Mouse (Mus musculus) gastrocnemius, postnatal 14 days (tissue): ENCODE measurements around the gene Ubl7. TPM values are rescaled to one million over a fixed set of nuclear protein-coding genes. Genes with fewer than 3 reads are reported as not detected.

Experiments used
- DNase-seq: peaks from one replicate; pipeline ENCODE4 v3.0.0; 2021; ENCODE audit warnings: mixed read lengths
- intact Hi-C: fragments of 180-260 bp; cut with DNase I; formaldehyde crosslinking; loops from one replicate; pipeline ENCODE4 v1.15.1; 2025; ENCODE audit warnings: low total_unique reads
- total RNA-seq, 2 experiments: library from RNA; stranded (reverse); gene quantifications; 2 replicates each; pipeline ENCODE4 v1.2.3; 2021

The Ubl7 gene
- total RNA-seq, 2 experiments from 2014 or later = 52.3 to 55.3 TPM

GRCm38 (mm10) chr9:57974221-57974620, 63.4 kb downstream of the Ubl7 start:
- intact Hi-C loops = no loop called here
- no peak for DNase-seq

GRCm38 (mm10) chr9:57975200-57975821, 64.5 kb downstream of the Ubl7 start:
- no peak for DNase-seq
- intact Hi-C loops = no loop called here

- DNase-seq = no peak
- intact Hi-C loops = no loop called here
These were observed 67.2 kb downstream of the Ubl7 start for GRCm38 (mm10) chr9:57978025-57978424.

- intact Hi-C loops = no loop called here
- DNase-seq = no peak
These were observed 68.1 kb downstream of the Ubl7 start for GRCm38 (mm10) chr9:57978858-57979257.

Other genes starting within 250 kb of the Ubl7 start
- not detected for gene Cyp1a2, start 227.3 kb upstream of the Ubl7 start, total RNA-seq
- gene Cyp1a1, start 223.1 kb upstream of the Ubl7 start, total RNA-seq = under 1 TPM; 0.16 to 0.37 TPM
- 1 to 10 TPM; 6.4 to 6.7 TPM for gene Edc3, start 202.4 kb upstream of the Ubl7 start, total RNA-seq
- 10 to 100 TPM; 36.2 to 36.5 TPM for gene Clk3, start 145.1 kb upstream of the Ubl7 start, total RNA-seq
- 1 to 10 TPM; 1.2 to 2.0 TPM for gene Arid3b, start 74.2 kb upstream of the Ubl7 start, total RNA-seq
- 10 to 100 TPM; 16.8 to 21.0 TPM for gene Sema7a, start 29.1 kb downstream of the Ubl7 start, total RNA-seq
- gene Cyp11a1, start 95.4 kb downstream of the Ubl7 start, total RNA-seq = under 1 TPM in 1 of 2 experiments, not detected in 1; 0.98 TPM
- gene Stra6, start 152.8 kb downstream of the Ubl7 start, total RNA-seq = under 1 TPM; 0.16 to 0.29 TPM
- gene Ccdc33, start 207.8 kb downstream of the Ubl7 start, total RNA-seq = not detected